Mouse (Mus musculus): ENCODE results near the gene Ccl2. TPM values are rescaled to one million over a fixed set of nuclear protein-coding genes. Genes with fewer than 3 reads are reported as not detected.

Gene Ccl2
- polyA plus RNA-seq (2012; rRNA removed) = 6.3 and 6.4 TPM in 2 replicates

DNA sequence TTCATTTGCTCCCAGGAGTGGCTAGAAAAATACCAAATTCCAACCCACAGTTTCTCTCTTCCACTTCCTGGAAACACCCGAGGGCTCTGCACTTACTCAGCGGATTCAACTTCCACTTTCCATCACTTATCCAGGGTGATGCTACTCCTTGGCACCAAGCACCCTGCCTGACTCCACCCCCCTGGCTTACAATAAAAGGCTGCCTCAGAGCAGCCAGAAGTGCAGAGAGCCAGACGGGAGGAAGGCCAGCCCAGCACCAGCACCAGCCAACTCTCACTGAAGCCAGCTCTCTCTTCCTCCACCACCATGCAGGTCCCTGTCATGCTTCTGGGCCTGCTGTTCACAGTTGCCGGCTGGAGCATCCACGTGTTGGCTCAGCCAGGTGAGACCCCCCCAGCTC lies at the start of gene Ccl2:
Gene Ccl2, plus strand, starts transcription at position 216 of the 400 bp plus-strand sequence.
- DNase-seq (ENCODE audit: low spot score) = no peak

DNA sequence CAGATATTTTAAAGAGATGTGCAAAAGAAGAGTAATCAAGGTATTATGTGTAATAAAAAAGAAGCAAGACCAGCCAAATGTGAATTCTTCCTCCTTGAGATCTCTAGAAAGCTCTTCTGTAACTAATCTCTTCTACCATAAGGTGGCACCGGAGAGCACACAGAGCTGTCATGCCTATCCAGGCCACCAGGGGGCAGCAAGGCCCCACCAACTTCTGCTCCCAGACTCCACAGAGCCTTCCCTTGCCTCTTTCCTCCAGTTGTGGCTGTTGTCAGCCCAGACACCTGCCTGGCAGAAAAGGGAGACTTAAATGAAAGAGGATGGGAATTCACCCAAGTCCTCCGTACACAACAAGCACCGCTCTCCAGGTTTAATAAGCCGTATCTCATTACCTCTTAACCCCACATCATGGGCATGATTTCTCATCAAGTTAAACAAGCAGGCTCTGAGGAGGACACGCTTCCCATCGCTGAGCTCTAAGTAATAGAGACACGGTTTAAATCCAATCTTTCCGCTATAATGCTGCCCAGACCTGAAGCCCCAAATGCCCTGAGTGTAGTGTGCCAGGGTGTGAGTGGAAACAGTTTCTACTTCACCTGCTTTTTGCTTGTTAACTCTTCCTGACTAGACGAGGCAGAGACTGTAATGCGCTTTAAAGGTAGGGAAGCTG lies 39.1 kb upstream of the Ccl2 start:
- peak; percentile 69 for DNase-seq (ENCODE audit: low spot score)

DNA sequence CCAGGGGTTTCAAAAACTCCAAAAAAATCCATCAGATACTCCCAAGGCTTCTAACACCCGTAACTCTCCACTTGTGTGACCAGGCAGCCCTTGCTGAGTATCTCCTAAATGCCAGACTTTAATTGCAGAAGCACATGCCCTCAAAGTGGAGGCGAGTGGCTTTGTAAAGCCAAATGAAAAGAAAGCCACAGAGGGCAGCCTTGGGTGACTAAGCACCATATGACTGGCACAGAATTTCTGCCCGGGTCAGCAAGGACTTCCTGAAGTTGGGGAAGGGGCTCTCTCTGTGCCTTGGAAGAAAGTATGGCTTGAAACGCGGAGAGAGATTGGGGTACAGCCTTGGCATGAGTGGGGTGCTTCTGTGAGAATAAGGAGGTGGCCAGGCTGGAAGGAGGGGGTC lies 38.3 kb upstream of the Ccl2 start:
- no peak for DNase-seq (ENCODE audit: low spot score)

- no peak for DNase-seq (ENCODE audit: low spot score)
Measured at GRCm38 (mm10) chr11:81998646-81999045, 36.7 kb upstream of the Ccl2 start.

- no peak for DNase-seq (ENCODE audit: low spot score)
Measured at GRCm38 (mm10) chr11:81999469-81999868, 35.9 kb upstream of the Ccl2 start.

GRCm38 (mm10) chr11:82000581-82000980 lies 34.8 kb upstream of the Ccl2 start:
- no peak for DNase-seq (ENCODE audit: low spot score)

- no peak for DNase-seq (ENCODE audit: low spot score)
Measured at GRCm38 (mm10) chr11:82004810-82005209, 30.6 kb upstream of the Ccl2 start.

DNA sequence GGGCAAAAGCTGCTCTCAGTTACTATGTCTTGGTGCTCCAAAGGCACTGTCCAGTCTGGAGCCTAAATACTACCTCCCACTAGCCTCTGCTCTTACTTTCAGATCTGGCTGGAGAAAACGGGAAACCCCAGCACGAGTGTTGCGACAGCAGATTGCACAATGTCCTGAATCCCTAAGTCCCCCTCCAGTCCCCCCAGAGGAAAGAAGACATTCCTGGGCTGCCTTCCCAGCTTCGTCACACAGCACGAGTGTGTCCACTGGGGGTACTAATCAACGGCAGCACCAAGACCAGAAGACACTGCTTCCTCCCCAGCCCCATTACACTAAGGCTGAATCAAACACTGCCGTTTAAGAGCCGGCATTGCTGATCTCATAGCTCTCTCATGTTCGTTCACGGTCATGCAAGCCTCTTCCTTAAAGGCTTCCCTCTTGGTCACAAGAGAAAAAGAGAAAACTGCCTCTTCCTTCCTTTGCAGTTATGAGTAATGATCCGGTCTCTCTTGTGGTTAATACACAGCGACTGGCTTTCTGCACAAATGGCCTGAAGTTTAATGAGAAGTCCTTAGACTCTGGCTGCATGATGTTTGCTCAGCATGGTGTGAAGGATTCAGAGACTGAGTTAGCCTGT lies 28.5 kb upstream of the Ccl2 start:
- DNase-seq (ENCODE audit: low spot score) = peak; percentile 25

GRCm38 (mm10) chr11:82010115-82010514 lies 25.3 kb upstream of the Ccl2 start:
- no peak for DNase-seq (ENCODE audit: low spot score)

DNA sequence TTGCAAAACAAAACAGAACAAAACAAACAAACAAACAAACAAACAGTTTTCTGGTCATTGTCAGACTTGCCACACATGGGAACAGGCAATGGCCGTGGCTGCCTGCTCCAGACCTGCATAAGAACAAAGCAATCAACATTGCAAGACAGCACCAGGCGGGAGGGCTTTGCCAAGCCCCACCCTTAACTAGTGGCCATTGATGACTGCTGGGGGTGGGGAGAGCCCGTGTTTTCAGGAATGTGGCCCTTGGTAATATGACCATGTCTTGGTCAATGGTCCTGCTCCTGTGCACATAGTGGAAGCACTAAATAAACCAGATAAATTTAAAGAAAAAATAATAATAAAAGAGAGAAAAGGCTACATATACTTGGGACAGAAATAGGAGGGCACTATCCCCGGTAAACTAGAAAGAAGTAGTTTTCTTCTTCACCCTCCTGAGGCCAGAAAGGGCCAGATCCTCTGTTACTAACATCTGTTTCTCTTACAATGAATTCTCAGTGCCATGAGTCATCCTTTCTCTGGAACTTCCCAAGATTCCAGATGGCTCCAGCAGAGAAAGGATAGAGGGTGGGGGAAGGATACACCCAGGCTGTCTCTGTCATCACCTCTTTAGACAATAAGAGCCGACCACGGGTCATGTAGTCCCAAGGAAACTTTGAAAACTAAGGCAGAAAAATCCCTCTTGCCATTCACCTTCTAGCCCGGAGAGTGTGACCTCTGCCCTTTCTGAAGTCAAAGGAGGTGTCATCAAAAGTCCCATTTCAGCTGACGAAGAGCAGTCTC lies 23.8 kb upstream of the Ccl2 start:
- no peak for DNase-seq (ENCODE audit: low spot score)

- no peak for DNase-seq (ENCODE audit: low spot score)
Measured at GRCm38 (mm10) chr11:82013756-82014155, 21.6 kb upstream of the Ccl2 start.

GRCm38 (mm10) chr11:82015066-82015465 lies 20.3 kb upstream of the Ccl2 start:
- DNase-seq (ENCODE audit: low spot score) = no peak

- no peak for DNase-seq (ENCODE audit: low spot score)
Measured at GRCm38 (mm10) chr11:82016181-82016780, 19.1 kb upstream of the Ccl2 start.

DNA sequence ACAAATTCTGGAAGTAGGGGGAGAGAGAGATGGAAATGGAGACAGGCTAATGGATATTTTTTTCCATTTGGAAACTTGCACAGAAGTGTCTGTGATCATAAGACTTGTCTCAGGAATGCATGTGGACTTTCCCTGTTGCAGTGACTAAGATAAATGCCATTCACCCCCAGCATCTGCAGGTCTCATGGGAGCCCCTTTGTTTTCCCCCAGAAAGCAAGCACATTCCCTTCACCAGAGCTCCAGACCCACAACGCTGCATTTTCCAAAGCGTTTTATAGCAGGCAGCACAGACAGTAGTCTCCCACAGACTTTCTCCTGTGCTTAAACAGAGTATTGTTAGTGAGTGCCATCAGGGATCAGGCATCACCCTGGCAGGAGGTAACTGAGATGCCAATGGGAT lies 16.0 kb upstream of the Ccl2 start:
- no peak for DNase-seq (ENCODE audit: low spot score)

DNA sequence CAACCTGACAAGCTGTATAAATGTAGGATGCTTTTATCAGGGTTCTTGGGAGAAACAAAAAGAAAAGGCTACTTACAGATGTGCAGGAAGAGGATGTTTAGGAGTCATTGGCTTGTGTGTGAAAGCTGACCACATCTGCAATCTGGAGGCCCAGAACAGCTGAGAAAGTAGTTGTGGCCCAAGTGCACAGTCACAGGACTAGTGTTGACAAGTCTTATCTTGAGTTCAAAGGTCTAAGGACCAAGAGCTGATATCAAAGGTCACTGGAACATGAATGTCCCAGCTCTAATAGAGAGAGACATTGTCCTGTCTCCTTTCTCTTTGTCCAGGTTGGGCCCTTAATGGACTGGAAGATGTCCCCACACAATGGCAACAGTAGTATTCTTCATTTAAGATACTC lies 15.6 kb upstream of the Ccl2 start:
- DNase-seq (ENCODE audit: low spot score) = no peak

DNA sequence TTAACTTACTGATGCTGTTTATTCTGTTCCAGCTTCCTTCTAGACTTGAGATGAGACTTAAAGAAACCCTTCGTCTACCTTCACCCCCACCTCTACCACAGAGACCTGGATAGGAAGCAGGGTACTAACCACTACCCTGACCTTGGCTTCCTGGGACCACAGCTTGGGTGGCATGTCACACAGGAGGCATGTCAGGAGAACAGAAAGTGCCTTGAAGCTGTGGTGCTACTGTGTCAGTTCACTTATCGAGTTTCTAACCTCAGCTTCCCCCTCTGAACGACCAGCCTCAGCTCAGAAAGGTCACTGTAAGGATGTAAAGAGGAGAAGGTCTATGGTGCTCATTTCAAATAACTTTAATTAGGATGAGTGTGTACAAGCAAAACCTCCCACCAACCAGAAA lies 14.0 kb upstream of the Ccl2 start:
- DNase-seq (ENCODE audit: low spot score) = no peak

DNA sequence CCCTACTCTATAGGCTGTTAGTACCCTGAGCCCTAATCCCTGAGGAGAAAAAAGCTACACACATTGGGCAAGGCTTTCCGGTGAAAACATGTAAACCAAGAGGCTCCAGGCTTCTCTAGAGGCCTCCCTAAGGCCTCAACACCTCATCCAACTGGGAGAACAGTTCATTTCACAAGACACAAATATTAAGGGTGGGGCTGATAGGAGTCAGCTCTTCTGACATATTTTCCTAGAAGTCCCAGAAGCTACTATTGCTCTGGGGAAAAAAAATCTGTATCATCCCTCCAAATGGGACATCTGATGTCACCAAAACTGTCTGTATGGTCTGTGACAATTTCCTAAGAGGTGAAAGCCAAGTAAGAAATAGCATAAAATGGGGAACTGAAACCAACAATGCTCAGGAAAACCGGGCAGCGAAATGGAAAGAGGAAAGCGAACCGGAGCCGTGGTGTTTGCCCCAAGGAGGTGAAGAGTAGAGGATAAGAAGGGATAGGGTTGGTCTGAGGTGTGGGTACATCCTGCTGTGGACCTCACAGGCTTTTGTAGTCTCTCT lies 12.8 kb upstream of the Ccl2 start:
- no peak for DNase-seq (ENCODE audit: low spot score)

DNA sequence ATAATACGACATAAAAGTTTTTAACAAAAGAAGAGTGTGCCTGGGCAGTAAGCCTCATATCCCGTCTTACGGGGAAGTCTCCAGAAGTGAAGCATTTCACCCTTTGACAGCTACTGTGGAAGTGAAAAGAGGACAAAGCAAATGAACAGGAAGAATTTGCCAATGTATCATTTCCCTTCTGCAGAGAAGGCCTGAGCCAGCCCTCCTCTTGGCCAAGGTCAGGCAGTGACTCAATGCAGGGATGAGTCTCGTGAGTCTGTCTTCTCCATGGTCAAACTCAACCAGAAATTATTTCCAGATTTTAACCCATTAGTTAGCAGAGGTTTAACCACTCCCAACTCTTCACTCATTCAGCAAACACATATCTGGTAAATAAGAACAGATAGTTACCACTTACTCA lies 11.6 kb upstream of the Ccl2 start:
- no peak for DNase-seq (ENCODE audit: low spot score)

DNA sequence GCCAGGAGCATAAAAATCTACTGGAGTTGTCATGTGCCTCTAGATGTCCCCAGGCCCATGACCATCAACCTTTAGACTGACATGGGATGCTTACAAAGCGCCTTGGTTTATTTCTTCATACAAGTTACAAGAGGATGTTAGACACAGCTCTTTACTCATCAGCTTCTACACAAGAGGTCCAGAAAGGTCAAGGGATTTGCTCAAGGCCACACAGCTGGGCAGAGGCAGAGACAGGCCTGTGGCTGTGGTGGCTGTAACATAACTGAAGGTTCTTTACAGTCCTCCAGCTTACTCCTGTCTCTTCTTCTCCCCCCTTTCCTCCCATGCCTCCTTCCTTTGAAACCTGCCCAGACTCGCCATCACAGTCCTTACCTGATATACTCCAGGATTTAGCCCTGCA lies 5.2 kb upstream of the Ccl2 start:
- DNase-seq (ENCODE audit: low spot score) = no peak

DNA sequence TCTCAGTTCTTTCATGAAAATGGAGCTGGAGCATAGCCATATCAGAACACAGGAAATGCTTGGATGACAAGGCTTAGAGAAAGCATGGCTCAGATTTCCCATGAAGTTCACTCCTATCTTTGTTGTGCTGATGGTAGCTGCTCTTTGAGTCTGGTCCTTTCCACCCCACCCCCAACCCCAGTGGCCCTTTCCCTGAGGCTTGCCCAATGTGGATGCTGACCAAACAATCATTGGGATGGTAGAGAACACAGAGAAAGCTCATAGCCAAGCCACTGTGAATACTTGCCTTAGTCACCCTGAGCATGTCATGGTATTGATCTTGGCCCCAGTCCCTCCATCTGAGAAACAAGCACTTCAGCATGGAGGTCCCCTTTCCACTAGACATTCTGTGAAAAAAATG lies 3.2 kb upstream of the Ccl2 start:
- no peak for DNase-seq (ENCODE audit: low spot score)

DNA sequence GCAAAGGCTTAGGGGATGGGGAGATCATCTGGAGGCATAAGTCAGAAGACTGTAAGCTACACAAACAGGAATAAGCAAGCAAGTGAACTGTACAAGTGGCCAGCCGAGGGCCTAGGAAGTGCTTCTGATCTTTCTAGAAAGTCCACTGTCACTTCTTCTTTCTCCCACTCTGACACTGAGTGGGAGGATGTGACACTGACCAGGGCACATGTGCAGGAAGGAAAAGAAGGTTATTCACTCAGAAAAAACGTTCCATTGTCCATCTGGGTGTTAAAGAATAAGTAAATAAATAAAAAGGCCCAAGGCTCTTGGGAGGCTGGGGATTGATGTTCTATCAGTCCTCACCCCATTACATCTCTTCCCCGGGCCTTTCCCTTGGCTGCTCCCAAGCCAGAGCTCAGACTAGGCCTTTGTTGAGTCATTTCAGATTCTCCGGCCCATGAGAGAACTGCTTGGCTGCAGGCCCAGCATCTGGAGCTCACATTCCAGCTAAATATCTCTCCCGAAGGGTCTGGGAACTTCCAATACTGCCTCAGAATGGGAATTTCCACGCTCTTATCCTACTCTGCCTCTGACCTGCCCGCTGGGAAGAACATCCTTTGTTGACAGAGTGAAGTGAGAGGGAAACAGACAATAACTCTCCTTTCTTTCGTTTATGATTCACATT lies 2.6 kb upstream of the Ccl2 start:
- DNase-seq (ENCODE audit: low spot score) = no peak

- no peak for DNase-seq (ENCODE audit: low spot score)
Measured at GRCm38 (mm10) chr11:82034446-82034845, 925 bp upstream of the Ccl2 start.

All from urinary bladder, adult 2 months (tissue).